Mouse (Mus musculus): Measurements from ENCODE around the gene Onecut3.

The Onecut3 gene

DNA sequence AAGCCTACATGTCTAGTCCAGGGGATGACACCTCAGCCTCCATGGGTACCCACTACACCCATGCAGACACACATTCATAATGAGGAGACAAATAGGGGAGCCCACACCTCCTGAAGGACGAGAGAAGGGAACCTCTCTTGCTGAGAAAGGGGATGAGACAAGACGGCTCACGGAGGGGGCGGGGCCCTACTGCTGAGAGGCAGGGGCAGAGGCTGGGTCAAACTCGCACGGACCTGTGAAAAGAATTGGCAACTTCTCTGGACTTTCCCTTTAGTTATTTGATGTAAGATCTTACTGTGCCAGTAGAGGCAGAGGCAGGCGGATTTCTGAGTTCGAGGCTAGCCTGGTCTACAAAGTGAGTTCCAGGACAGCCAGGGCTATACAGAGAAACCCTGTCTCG is 57.7 kb downstream of the Onecut3 start:
- no peak for DNase-seq (ENCODE audit: low spot score in 2 of 2)

DNA sequence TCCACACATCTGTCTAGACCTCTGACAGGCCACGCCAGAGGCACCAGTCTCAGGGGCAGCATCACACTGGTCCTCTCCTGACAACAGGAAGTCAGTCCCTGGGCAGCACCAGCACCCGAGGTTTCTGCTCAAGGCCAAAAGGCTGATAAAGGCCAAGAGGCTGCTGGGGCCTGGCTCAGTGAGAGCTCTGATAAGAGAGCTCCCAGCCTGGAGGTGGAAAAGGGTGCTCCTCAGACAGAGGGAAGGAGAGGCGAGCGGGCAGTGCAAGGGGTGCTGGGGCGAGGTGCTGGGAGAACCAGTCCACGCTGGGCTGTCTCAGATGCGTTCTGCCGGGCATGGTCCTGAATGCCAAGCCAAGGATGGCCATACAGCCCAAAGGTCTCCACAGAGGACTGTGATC is 58.9 kb downstream of the Onecut3 start:
- no peak for DNase-seq (ENCODE audit: low spot score in 2 of 2)

DNA sequence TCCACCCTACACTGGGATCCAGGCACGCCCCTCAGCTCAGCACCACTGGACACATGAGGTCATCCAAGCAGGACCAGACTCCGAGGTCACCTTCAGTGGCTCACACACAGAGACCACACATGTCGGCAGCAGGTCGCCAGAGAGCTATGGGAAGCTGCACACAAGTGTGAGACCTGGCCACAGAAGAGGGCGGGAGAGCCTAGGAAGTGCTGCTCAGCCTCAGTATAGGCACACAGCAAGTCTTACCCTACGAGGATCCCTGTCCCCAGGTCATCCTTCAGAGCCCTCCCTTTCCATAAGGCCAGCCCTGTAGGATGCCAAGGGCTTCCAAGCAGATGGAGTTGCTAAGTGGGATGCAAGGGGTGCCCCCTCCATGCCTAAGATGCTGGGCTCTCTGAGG is 59.4 kb downstream of the Onecut3 start:
- no peak for DNase-seq (ENCODE audit: low spot score in 2 of 2)

DNA sequence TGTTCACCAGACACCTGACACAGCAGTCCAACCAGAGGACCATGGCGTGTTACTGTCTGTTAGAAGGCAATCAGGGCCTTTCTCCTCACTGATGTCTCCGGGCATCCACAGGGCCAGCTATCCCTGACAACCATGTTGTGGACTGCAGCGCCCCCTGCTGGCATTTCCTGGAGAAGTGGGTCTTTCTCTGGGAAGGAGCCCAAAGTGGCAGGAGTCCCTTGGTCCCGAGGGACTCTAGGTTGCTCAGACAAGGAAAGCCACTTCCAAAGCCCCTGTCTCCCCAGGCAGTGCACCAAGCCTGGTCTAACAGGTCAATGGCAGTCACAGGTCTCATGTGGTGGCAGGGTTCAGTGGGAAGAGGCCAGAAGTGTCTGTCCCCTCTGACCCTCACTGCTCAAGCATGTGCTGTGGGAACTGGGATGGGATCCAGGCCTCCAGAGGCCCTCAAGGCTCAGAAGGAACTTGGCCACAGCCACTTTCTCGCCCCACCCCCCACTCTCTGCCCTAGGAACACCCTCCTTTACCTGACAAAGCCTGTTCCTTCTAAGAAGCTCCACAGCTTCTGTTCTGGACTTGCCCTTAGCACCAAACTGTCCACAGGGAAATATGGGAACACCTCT is 62.8 kb downstream of the Onecut3 start:
- DNase-seq (ENCODE audit: low spot score in 2 of 2), result peak; percentile 68 to 84

DNA sequence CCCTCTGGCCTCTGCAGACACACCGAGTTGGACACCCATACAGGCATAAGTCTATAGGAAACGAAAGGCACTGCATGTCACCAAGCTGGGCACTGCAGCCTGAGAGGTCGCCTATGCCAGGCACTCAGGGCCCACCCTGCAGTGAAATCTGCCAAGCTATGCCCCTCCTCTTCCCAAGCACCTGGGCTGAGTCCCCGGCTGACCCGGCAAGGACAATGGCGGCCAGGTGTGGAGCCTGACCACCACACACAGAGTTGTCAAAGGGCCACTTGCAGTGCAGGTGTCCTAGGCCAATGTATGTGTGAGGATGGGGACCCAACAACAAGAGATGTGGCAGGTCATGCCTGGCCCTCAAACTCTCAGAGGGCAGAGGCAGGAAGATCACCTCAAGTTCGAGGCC is 64.8 kb downstream of the Onecut3 start:
- DNase-seq (ENCODE audit: low spot score in 2 of 2), result no peak

DNA sequence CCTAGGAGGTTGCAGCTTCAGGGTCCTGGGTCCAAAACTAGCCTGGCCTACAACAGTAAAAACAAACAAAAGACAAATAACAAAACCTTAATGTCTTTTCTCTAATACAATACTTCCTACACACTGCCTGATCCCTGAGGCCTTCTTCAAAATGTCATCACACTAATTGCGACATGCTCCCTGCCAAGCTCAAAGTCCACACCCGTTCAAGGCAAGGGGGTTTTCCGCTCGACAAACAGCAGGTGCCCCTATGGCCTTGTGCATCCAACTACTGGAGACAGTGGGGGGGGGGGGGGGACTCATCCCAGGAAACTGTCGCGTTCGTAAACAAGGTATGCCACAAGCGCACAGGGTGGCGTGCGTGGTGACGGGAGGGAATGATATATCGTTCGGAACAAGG is 66.0 kb downstream of the Onecut3 start:
- DNase-seq (ENCODE audit: low spot score in 2 of 2), result no peak

DNA sequence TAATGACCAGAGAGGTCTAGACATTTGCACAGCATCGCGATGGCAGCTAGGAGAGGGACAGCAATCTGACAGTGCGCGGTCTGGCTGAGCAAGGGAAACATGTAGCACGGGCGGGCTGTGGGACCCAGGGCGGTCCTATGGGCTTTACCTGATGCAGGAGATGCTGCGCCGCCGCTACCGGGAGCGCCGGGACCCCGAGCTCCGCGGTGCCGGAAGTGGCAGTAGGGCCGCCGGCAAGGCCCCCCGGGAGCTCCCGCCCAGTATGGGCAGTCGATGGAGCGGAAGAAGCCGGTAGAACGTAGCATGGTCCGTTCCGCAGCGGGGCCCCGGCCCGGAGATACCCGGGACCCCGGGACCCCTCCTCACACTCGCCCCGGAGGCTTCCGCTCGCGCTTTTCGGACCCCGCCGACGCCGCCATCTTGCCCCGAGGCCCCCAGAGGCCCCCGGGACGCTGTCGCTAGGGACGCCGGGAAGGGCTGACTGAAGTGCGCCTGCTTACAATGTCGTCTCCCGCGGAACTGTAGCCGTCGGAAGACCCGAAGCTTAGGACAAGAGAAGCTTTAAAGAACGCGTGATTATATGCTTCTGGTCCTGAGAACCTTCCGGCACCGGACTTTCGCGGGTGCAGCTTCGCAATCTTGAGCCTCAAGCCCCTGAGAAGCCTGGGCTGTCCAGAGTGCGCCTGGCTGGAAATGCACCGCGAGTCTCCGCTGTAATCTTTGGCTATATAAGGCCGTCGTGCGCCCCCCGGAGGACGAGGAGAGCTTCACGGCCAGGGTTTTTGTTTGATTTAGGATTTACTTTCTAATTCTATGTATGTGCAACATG is 66.7 kb downstream of the Onecut3 start, which contains the start of gene Rexo1:
TSS of gene Rexo1 (minus strand) at position 445 of the 829 bp plus-strand sequence.
- DNase-seq (ENCODE audit: low spot score in 2 of 2), result peak; percentile 82 to 86

DNA sequence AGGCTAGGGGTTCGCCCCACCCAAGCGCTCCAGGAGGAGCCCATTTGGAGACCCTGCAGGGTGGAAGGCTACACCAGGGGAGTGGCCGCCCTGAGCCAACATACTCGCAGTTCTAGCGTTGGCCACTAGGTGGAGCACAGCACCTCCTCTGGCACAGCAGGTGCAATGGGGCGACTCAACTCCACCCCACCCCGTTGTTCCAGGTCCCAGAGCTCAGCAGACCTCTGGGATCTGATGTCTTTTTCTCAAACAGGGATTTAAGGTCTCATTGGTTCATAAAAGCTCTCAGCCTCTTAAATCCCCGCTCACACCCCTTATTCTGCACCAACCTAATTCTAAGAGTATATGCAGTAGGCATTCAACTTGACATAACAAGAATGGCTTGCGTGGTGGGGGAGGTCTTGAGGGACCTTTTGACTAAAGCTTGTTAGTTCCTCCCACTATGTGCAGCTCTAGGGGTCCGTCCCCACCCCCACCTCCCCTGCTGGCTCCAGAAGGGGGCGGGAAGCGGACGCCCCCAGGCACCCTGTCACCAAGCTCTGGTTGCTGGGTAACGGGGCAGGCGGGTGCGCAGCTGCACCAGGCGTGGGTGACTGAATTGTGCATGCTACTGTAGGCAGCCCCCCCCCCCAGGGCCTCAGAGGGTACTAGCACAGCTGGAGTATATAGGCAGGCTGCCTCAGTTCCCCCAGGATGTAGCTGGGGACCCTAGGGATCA is 71.9 kb downstream of the Onecut3 start:
- DNase-seq (ENCODE audit: low spot score in 2 of 2), result peak; percentile 84 to 90

Data from cerebellum, postnatal 4 days (tissue).